Mouse (Mus musculus) hindbrain, embryonic 10.5 days (tissue): Measurements from ENCODE around the gene Hnrnpa1. TPM values are rescaled to one million over a fixed set of nuclear protein-coding genes. Genes with fewer than 3 reads are reported as not detected.
"Not testable (repeated sequence)": the region's sequence is repeated elsewhere in the genome, so short reads cannot be mapped to it uniquely, and the experiment has no call there.

Experiments
- DNase-seq: peaks from one replicate; pipeline ENCODE4 v3.0.0-alpha.2; 2017; ENCODE audit warnings: low spot score
- H3K27ac ChIP-seq: fragments of 300-500 bp; sonication (generic); 2 replicates; pipeline ENCODE4 v1.5.1; 2016; ENCODE audit warnings: mild to moderate bottlenecking, moderate library complexity
- H3K27me3 ChIP-seq: fragments of 300-500 bp; sonication (generic); 2 replicates; pipeline ENCODE4 v1.6.1; 2016; ENCODE audit warnings: mild to moderate bottlenecking; ENCODE audit not compliant: poor library complexity, insufficient read depth, severe bottlenecking
- H3K36me3 ChIP-seq: fragments of 300-500 bp; sonication (generic); 2 replicates; pipeline ENCODE4 v1.6.1; 2016; ENCODE audit warnings: mild to moderate bottlenecking, moderate library complexity
- H3K4me1 ChIP-seq: fragments of 300-500 bp; sonication (generic); replicated peaks from 2 replicates; pipeline ENCODE4 v1.6.1; 2016; ENCODE audit warnings: mild to moderate bottlenecking
- H3K4me3 ChIP-seq: fragments of 300-500 bp; sonication (generic); 2 replicates; pipeline ENCODE4 v1.5.1; 2016; ENCODE audit warnings: mild to moderate bottlenecking, moderate library complexity
- H3K9me3 ChIP-seq: fragments of 300-500 bp; sonication (generic); 2 replicates; pipeline ENCODE4 v1.6.1; 2016; ENCODE audit warnings: mild to moderate bottlenecking, moderate library complexity
- WGBS: fragments of 180-500 bp; shearing (Covaris S2); methylation state at CpG from one replicate; pipeline ENCODE4 v1.1.7; 2016; 5-methylcytosine and 5-hydroxymethylcytosine counted together
- polyA plus RNA-seq: library from polyadenylated mRNA; unstranded; fragments of >200 nt; fragmentation: Nextera tagmentation; extraction: Ambion mirVana; gene quantifications from 2 replicates; pipeline ENCODE4 v1.2.1, GENCODE M21; 2016

Hnrnpa1 gene
- polyA plus RNA-seq, 1 experiment from 2014 or later: 1,344 TPM

DNA sequence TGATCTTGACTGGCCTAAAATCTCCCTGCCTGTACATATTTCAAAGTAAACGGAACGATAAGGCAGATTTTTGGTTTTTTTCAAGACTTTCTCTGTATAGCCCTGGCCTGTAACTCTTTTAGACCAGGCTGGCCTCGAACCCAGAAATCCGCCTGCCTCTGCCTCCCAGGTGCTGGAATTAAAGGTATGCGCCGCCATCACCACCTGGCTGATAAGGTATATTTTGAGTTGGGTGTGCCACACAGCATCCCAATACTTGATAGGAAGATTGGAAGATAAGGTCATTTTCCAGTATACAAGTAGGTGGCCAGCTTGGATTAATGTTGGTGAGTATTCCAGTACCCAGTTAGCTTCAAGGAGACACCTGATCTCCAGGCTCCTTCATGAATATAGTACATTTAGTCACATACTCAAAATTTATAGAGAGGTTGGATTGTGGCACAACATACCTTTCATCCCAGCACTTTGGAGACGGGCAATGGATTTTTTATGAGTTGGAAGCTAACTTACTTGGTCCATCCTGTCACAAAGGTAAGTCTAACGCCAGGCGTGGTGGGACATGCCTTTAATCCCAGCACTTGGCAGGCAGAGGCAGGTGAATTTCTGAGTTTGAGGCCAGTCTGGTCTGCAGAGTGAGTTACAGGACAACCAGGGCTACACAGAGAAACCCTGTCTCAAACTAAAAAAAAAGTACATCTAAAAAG, 7.0 kb downstream of the Hnrnpa1 start:
- DNase-seq: no peak
- WGBS: 90% methylated on average over 9 of the region's 9 CpGs
- Histone ChIP-seq H3K4me3 (no peak overlapping the region), H3K27me3 (no peaks in the 10 kb centered on the region), H3K36me3 (peaks cover 68% of the 10 kb centered on the region), H3K4me1 (peaks cover 37% of the 10 kb centered on the region), H3K27ac (no peak overlapping the region), H3K9me3 (no peaks in the 10 kb centered on the region)

DNA sequence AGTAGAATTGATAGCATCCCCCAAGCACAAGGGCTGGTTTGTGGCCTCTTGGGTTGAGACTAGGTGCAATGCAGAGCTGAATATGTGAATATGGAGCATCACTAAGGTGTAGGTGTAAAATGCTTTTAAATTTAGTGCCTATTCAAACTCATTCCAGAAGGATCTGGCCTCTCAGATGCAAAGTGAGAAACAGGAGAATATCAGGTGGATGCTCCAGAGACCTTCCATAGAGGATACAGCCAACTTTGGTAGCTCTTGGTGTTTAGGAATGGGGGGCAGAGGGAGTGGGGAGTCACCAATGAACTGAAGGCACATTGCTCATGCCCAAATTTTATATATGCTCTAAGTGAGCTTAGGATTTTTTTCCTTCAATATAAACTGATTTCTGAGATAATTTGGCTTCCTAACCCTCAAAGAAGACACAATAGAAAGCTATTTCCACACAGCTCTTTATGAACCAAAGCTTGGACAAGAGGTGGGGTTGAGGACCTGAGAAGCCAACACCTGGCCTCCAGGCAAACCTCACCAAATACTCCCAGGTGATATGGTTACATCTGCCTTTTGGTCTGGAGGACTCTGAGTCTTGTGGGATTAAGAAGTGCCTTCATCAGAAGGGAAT, 7.7 kb downstream of the Hnrnpa1 start:
- no peaks in the 10 kb centered on the region for H3K27me3 ChIP-seq
- no peak overlapping the region for H3K4me3 ChIP-seq
- no peak for DNase-seq
- H3K9me3 ChIP-seq: no peaks in the 10 kb centered on the region
- H3K36me3 ChIP-seq: peaks cover 62% of the 10 kb centered on the region
- H3K4me1 ChIP-seq: peaks cover 30% of the 10 kb centered on the region
- H3K27ac ChIP-seq: no peak overlapping the region

DNA sequence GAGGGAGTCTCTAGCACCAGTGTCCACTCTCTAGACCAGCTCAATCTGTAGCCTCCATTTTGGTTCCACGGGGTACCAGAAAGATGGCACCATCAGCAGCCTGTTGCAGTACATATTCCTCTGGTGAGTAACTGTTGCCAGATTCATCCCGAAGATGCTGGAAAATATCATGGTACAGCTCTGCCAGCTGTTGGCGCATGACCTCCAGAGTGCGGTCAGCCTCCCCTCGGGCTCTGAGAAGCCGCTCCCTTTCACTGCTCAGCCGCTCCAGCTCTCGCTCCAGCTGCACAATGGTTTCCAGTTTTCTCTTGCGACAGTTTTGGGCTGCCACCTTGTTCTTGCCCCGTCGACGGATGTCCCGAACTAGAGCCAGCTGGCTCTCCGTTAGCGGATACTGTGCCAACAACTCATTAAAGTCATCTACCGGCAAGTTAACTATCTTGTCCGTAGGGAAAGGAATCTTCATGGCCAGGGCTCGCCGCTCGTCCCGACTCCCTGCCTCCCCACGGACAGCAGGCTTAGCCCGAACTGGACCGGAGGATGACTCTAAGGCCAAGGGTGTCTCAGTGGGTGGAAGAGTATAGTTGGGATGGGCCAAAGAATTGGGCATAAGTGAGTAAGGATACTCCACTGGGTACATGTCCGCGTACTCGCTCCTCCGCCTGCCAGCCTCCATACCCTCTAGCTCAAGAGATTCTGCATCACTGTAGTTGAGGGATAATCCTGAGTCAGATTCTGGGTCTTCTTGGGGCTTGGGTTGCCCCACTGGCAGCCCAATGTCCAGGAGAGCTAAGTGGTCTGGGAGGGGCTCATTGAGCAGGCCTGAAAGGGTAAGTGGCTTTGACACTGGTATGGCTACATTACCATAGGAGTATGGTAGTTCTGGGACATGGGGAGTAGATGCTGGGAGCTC, 8.4 kb downstream of the Hnrnpa1 start:
- H3K4me3 ChIP-seq: no peak overlapping the region
- WGBS: 88% methylated on average over 28 of the region's 28 CpGs
- peaks cover 22% of the 10 kb centered on the region for H3K4me1 ChIP-seq
- no peaks in the 10 kb centered on the region for H3K27me3 ChIP-seq
- no peak overlapping the region for H3K27ac ChIP-seq
- peak; percentile 37 for DNase-seq
- H3K9me3 ChIP-seq: no peaks in the 10 kb centered on the region
- H3K36me3 ChIP-seq: peaks cover 54% of the 10 kb centered on the region

DNA sequence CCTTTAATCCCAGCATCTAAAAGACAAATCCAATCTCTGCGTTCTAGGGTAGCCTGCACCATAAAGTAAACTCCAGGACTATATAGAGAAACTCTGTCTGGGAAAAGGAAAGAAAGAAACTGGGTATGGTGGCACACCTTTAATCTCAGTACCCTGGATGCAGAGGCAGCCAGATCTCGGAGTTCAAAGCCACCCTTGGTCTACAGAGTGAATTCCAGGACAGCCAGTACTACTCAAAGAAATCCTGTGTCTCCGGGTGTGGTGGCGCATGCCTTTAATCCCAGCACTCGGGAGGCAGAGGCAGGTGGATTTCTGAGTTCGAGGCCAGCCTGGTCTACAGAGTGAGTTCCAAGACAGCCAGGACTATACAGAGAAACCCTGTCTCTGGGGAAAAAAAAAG, 9.3 kb downstream of the Hnrnpa1 start:
- not testable (repeated sequence) for DNase-seq, H3K9me3 ChIP-seq, H3K4me3 ChIP-seq, H3K27me3 ChIP-seq, H3K27ac ChIP-seq
- peaks cover 18% of the 10 kb centered on the region for H3K4me1 ChIP-seq
- H3K36me3 ChIP-seq: peaks cover 49% of the 10 kb centered on the region
- WGBS: 88% methylated on average over 6 of the region's 6 CpGs

DNA sequence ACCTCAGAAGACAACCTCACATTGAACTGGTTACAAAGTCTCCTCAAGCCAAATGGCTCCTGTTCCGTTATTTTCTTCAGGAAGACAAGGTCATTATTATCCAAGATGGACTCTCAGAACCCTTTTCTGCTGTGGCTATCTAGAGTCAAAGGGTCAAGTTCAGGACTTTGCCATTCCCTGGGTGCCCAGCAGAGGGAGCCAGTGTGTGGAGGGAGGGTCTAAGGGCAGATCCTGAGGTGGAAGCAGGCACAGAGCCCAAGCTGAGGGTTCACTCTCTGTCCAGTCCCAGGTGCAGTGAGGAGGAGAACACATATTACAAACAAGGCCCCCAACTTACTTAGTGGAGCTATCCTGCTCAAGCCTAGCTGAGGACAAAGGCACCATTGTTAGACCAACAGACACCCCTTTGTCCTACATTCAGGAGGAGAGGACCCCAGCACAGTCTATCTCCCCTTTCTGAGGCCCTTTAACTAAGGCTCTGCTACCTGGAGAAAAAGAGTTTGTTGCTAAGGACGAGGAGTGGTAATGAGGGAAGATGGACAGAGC, 10.0 kb downstream of the Hnrnpa1 start:
- H3K4me3 ChIP-seq: peak overlapping the region; percentile 9; the same call in 1 of the 2 replicates
- H3K4me1 ChIP-seq: peaks cover 23% of the 10 kb centered on the region
- peak; percentile 81 for DNase-seq
- peaks cover 43% of the 10 kb centered on the region for H3K36me3 ChIP-seq
- no peaks in the 10 kb centered on the region for H3K9me3 ChIP-seq
- WGBS: 27% methylated on average over 2 of the region's 2 CpGs
- peaks cover 16% of the 10 kb centered on the region for H3K27me3 ChIP-seq
- peak overlapping the region; percentile 76 for H3K27ac ChIP-seq

DNA sequence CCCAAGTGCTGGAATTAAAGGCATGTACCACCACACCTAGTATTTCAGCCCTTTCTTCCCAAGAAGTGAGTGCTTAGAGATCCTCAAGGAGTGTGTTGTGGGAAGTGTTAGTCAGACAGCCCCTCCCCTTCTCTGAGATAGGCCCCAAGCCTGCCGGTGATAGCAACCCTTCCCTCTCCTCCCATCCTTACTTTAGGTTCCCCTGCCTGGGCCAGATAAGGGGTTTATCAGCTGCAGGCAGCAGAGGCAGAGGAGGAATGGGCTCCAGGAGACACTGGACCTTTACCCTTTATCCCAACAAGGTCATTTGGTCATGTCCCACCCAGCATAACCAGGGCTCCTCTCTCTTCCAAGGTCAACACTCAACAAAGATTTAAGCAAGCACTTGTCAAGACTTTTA, 11.4 kb downstream of the Hnrnpa1 start:
- peaks cover 21% of the 10 kb centered on the region for H3K4me1 ChIP-seq
- H3K27me3 ChIP-seq: peaks cover 25% of the 10 kb centered on the region
- H3K9me3 ChIP-seq: no peaks in the 10 kb centered on the region
- H3K4me3 ChIP-seq: no peak overlapping the region
- 64% methylated on average over 1 of the region's 1 CpGs for WGBS
- H3K36me3 ChIP-seq: peaks cover 30% of the 10 kb centered on the region
- DNase-seq: no peak
- 0 out of 2 replicates have a peak overlapping the region, but pooled peaks have one; percentile 76 for H3K27ac ChIP-seq

DNA sequence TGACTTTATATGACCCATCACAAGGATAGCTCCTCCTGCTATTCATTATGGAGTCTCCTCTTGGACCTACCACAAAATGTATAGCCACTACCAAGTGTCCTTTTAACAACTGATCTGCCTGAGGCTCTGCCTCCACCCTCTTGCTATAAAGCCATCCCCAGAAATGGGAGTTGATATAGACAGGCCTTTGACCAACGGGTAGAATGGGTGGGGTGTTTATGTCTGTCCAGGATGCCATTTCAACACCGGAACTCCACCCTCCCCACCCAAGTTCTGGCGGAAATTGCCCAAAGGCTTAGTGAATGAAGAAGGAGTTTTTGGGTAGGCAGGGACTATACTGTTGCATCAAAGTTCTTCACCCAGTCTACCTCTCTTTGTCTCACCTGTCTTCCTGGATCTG, 12.4 kb downstream of the Hnrnpa1 start:
- Histone ChIP-seq H3K36me3 (peaks cover 19% of the 10 kb centered on the region), H3K27ac (no peak overlapping the region), H3K27me3 (peaks cover 26% of the 10 kb centered on the region), H3K4me3 (no peak overlapping the region), H3K4me1 (peaks cover 22% of the 10 kb centered on the region), H3K9me3 (no peaks in the 10 kb centered on the region)
- DNase-seq: no peak
- 86% methylated on average over 3 of the region's 3 CpGs for WGBS

DNA sequence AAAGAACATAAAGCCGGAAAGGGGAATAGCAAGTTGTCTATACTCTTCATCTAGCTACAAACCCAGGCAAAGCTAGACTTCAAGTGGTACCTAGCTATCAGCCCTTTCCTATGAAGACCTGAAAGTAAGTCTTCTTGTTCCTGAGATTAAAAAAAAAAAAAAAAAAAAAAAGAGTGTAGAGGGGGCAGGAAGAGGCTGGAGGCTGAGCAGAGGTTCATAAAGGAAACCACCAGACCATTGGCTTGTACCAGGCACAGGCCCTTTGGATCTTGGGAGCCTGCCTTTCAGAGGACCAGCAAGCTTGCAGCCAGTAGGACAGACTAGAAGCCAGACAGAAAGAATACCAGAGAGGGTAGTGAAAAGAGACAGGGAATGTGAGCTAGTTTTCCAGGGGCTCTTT, 13.1 kb downstream of the Hnrnpa1 start:
- Histone ChIP-seq H3K27me3 (peaks cover 33% of the 10 kb centered on the region), H3K27ac (no peak overlapping the region), H3K4me3 (0 out of 2 replicates have a peak overlapping the region, but pooled peaks have one; percentile 14), H3K9me3 (no peaks in the 10 kb centered on the region), H3K4me1 (peaks cover 29% of the 10 kb centered on the region), H3K36me3 (peaks cover 12% of the 10 kb centered on the region)
- no peak for DNase-seq
- 96% methylated on average over 1 of the region's 1 CpGs for WGBS

DNA sequence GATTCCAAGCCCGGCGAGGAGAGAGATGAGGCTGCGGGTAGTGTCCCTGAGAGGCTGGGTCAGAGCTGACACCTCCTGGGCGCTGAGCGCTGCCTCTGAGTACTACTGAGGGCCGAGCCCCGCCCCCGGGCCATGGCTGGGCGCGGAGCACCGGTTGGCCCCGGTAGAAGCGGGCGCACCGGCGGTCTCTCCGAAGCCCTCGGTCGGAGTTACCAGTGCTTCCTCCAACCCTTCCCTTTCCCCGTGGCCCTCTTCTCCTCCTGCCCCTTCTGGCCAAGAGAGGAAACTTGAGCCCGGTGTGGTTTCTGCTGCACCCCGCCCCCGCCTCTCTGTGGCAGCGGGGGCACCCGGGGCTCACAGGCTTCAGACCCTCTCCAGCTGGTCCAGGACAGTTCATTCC, 14.9 kb downstream of the Hnrnpa1 start:
- H3K4me1 ChIP-seq: peaks cover 29% of the 10 kb centered on the region

DNA sequence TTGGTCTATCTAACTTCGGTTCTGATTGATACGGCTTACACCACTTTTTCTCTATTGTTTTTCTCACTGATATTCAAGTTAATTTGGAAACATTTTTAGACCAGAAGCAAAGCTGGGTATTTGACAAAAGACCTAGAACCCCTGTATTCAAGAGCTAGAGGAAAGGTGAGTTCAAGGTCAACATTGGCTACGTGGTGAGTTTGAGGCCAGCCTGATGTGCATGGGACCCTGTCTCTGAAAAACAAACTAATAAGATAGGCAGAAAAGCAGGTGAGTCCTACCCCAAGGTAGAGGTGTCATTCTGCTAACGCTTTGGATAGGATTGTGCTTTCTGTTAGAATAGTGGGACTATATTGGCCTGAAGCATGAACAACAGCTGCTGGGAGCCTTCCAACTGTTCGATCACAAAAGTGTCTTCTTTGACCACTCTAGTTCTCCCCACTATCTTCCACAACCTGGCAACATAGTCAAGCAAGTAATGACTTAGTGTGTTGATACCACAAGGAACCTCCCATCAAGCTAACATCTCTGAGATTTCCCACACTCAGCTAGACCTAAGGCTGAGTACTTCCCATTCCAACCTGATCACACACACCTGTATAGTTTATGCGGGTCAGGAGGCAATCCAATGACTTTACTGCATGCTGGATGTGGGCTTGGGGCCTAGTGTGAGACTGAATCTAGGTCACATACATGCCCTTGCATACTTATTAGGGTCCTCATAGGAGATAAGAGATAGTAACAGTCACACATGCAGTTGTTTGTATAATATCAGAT, 16.2 kb downstream of the Hnrnpa1 start:
- DNase-seq: no peak
- 90% methylated on average over 6 of the region's 6 CpGs for WGBS
- Histone ChIP-seq H3K9me3 (no peaks in the 10 kb centered on the region), H3K27me3 (peaks cover 38% of the 10 kb centered on the region), H3K4me1 (peaks cover 21% of the 10 kb centered on the region), H3K27ac (no peak overlapping the region), H3K36me3 (no peaks in the 10 kb centered on the region), H3K4me3 (no peak overlapping the region)

More for the DNA sequence above, 14.9 kb downstream of the Hnrnpa1 start:
- Histone ChIP-seq H3K36me3 (no peaks in the 10 kb centered on the region), H3K9me3 (no peaks in the 10 kb centered on the region), H3K27me3 (peaks cover 38% of the 10 kb centered on the region), H3K27ac (peak overlapping the region; percentile 83), H3K4me3 (peak overlapping the region; percentile 57)
- 1% methylated on average over 25 of the region's 25 CpGs for WGBS
- DNase-seq: peak; percentile 57

DNA sequence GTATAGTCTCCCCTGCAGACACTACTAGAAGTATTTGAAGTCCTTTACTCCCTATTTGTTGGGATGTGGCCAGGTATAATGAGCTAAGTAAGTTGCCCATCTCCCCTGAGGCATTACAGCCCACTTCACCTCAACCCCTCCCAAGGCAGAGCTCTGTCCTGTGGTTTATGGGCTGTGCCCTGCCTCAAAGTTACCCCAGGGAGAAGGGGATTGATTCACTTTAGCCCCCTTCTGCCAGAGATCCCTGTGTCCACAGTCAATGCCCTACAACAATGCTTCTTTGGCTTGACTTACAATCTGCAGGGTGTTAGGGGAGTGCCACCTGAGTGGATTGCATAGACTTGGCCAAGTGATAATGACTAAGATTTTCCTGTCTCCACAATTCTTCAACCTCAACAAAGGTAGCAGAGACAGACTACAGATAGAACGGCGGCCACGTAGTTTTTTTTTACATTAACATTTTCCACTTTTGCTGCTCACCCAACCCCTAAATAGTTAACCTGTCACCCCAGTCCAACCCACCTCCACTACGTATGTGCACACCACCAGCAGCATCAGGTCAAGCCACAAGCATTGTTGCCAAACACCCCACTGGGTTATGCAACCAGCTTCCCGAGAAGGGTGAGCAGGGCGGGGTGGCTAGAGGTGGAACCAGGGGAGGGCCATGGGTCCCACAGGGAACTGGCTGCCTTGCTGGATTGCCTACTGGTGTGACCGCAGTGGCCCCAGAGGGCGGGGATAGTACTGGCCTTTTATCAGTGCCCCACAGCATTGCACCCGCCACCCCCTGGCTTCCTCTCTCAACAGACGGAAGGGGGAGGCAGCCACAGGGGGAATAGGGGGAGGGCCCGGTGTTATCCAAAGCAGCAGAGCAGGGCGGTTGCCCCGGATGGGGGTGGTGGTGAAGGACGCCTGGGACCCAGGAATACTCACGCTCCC, 17.8 kb downstream of the Hnrnpa1 start, which contains the start of gene Nfe2:
Nfe2 (minus strand) TSS at position 614 of the 939 bp plus-strand sequence.
- H3K9me3 ChIP-seq: no peaks in the 10 kb centered on the region
- 12% methylated on average over 15 of the region's 15 CpGs for WGBS
- no peak for DNase-seq
- peak within 1 kb of the TSS; percentile 38 for H3K4me3 ChIP-seq
- peaks cover 21% of the 10 kb centered on the region for H3K4me1 ChIP-seq
- peaks cover 38% of the 10 kb centered on the region for H3K27me3 ChIP-seq
- no peaks in the 10 kb centered on the region for H3K36me3 ChIP-seq
- peak within 1 kb of the TSS; percentile 62 for H3K27ac ChIP-seq
